Mouse (Mus musculus): ENCODE measurements at regions not wholly inside any gene's neighbourhood (a gene's known extent, or its start where the extent isn't known, plus 50 kb on each side); places are given as distances from the start of the nearest gene placed in this dataset.
"Not testable (repeated sequence)": the region's sequence is repeated elsewhere in the genome, so short reads cannot be mapped to it uniquely, and the experiment has no call there.

GRCm38 (mm10) chr3:81835380-81836157 lies 96.8 kb upstream of the Ctso start:
- ATAC-seq (replicated peaks; ENCODE audit: insufficient number of reproducible peaks, low FRiP score, low TSS enrichment, poor library complexity, severe bottlenecking), result no peak

GRCm38 (mm10) chr3:81836478-81836877 lies 95.9 kb upstream of the Ctso start:
- no peak for ATAC-seq (replicated peaks; ENCODE audit: insufficient number of reproducible peaks, low FRiP score, low TSS enrichment, poor library complexity, severe bottlenecking)

GRCm38 (mm10) chr3:81838121-81838520 lies 94.3 kb upstream of the Ctso start:
- not testable (repeated sequence) for ATAC-seq (replicated peaks; ENCODE audit: insufficient number of reproducible peaks, low FRiP score, low TSS enrichment, poor library complexity, severe bottlenecking)

GRCm38 (mm10) chr3:81864487-81864886 lies 67.9 kb upstream of the Ctso start:
- no peak for ATAC-seq (replicated peaks; ENCODE audit: insufficient number of reproducible peaks, low FRiP score, low TSS enrichment, poor library complexity, severe bottlenecking)

All from monocyte, adult 5-6 weeks (primary cell).